7 mouse cellular contexts compared by ENCODE assay signal in genomic region chr7:27258205-27258899, GRCm38 (mm10). TPM values are rescaled to one million over a fixed set of nuclear protein-coding genes. Genes with fewer than 3 reads are reported as not detected.
A peak's percentile ranks its signal among the peaks of the same experiment; 100 is the strongest.
DNase-seq lines count a peak whose midpoint lies in the region; ATAC-seq lines count a peak whose summit lies in the region.

Numbl (plus strand) TSS chr7:27258433.

- H3K4me3 ChIP-seq in embryonic facial prominence, embryonic 10.5 days, result peak within 1 kb of the TSS; percentile 92
- H3K4me3 ChIP-seq in limb, embryonic 10.5 days, result peak within 1 kb of the TSS; percentile 87
- peak within 1 kb of the TSS; percentile 73 for H3K4me3 ChIP-seq in midbrain, embryonic 13.5 days (replicated peaks)

- H3K4me2 ChIP-seq in midbrain, embryonic 13.5 days (replicated peaks), result peak within 1 kb of the TSS; percentile 94

- peaks cover 24% of the 10 kb centered on the region for H3K36me3 ChIP-seq in embryonic facial prominence, embryonic 10.5 days (replicated peaks)
- H3K36me3 ChIP-seq in limb, embryonic 10.5 days, result peaks cover 18% of the 10 kb centered on the region
- H3K36me3 ChIP-seq in midbrain, embryonic 13.5 days, result peaks cover 25% of the 10 kb centered on the region

- DNase-seq in adrenal gland, postnatal 10 days, result peak; percentile 97
- peak; percentile 99 for DNase-seq in embryonic facial prominence, embryonic 10.5 days (ENCODE audit: low spot score)
- peak; percentile 91 for DNase-seq in kidney, adult 11 months
- DNase-seq in limb, embryonic 10.5 days (ENCODE audit: low spot score), result peak; percentile 98
- DNase-seq in spleen, adult 12 weeks (ENCODE audit: low spot score), result peak; percentile 87

- H3K27me3 ChIP-seq in embryonic facial prominence, embryonic 10.5 days (replicated peaks; ENCODE audit: low read depth, poor library complexity, severe bottlenecking), result peaks cover 9% of the 10 kb centered on the region
- H3K27me3 ChIP-seq in limb, embryonic 10.5 days (ENCODE audit: low read depth, poor library complexity, severe bottlenecking), result peaks cover 17% of the 10 kb centered on the region; the same call in 1 of the 2 replicates
- H3K27me3 ChIP-seq in midbrain, embryonic 13.5 days, result no peaks in the 10 kb centered on the region

- peak; percentile 74 for ATAC-seq in granulocyte monocyte progenitor cell, adult 5-6 weeks (replicated peaks; ENCODE audit: poor library complexity, severe bottlenecking)
- ATAC-seq in midbrain, embryonic 13.5 days, result peak; percentile 78

- H3K9me3 ChIP-seq in embryonic facial prominence, embryonic 10.5 days, result no peaks in the 10 kb centered on the region
- H3K9me3 ChIP-seq in limb, embryonic 10.5 days (replicated peaks), result no peaks in the 10 kb centered on the region
- no peaks in the 10 kb centered on the region for H3K9me3 ChIP-seq in midbrain, embryonic 13.5 days

- peaks cover 52% of the 10 kb centered on the region for H3K4me1 ChIP-seq in embryonic facial prominence, embryonic 10.5 days
- peaks cover 40% of the 10 kb centered on the region for H3K4me1 ChIP-seq in limb, embryonic 10.5 days
- H3K4me1 ChIP-seq in midbrain, embryonic 13.5 days (replicated peaks), result peaks cover 50% of the 10 kb centered on the region

- under 1% methylated on average over 45 of the region's 47 CpGs for WGBS in embryonic facial prominence, embryonic 10.5 days
- under 1% methylated on average over 45 of the region's 47 CpGs for WGBS in limb, embryonic 10.5 days
- under 1% methylated on average over 44 of the region's 47 CpGs for WGBS in midbrain, embryonic 13.5 days

- peak within 1 kb of the TSS; percentile 91 for H3K9ac ChIP-seq in midbrain, embryonic 13.5 days (replicated peaks)

- H3K27ac ChIP-seq in embryonic facial prominence, embryonic 10.5 days (replicated peaks), result peak within 1 kb of the TSS; percentile 91
- H3K27ac ChIP-seq in limb, embryonic 10.5 days, result peak within 1 kb of the TSS; percentile 94
- H3K27ac ChIP-seq in midbrain, embryonic 13.5 days, result peak within 1 kb of the TSS; percentile 92

RNA-seq across cellular contexts. Expression of gene Numbl, which starts in this region (rescaled TPM):
- 10 to 100 TPM; 11.3 to 13.6 TPM for total RNA-seq in adrenal gland, postnatal 10 days (2021)
- 14.8 and 15.0 TPM in 2 replicates for polyA plus RNA-seq in embryonic facial prominence, embryonic 10.5 days (2016; fragmentation: Nextera tagmentation; extraction: Ambion mirVana)
- total RNA-seq in granulocyte monocyte progenitor cell, adult 5-6 weeks (2014; fragmentation: Nextera tagmentation), result 1.2 and 1.3 TPM in 2 replicates
- 0.69 and 1.1 TPM in 2 replicates for total RNA-seq in granulocyte monocyte progenitor cell, adult 5-6 weeks (2017)
- 7.9 and 10.4 TPM in 2 replicates for polyA plus RNA-seq in limb, embryonic 10.5 days (2016; fragmentation: Nextera tagmentation; extraction: Ambion mirVana)
- 39.4 and 51.6 TPM in 2 replicates for polyA plus RNA-seq in midbrain, embryonic 13.5 days (2015; fragmentation: Nextera tagmentation; extraction: Ambion mirVana)

Comparison
In these comparisons a context has a peak if more than half of its experiments do, and no peak if none do; other contexts are left out.
1. Peak in every context shown above with its lines: DNase-seq, ATAC-seq, H3K4me3 ChIP-seq and H3K27ac ChIP-seq.
2. RNA of gene Numbl (total RNA-seq): 11.3 to 13.6 TPM in adrenal gland, postnatal 10 days; 0.69 to 1.3 TPM in granulocyte monocyte progenitor cell, adult 5-6 weeks; every median in the first group is over 4 times any median in the second.